Mouse (Mus musculus) stomach, embryonic 14.5 days (tissue): ENCODE data around the gene Notch2. TPM values are rescaled to one million over a fixed set of nuclear protein-coding genes. Genes with fewer than 3 reads are reported as not detected.
A peak's percentile ranks its signal among the peaks of the same experiment; 100 is the strongest.

Experiments
- ATAC-seq: fragments of 200-750 bp; cut with Nextera tagmentation; 2 replicates; pipeline ENCODE4 v1.8.0; 2017; ENCODE audit warnings: low read depth, moderate TSS enrichment; ENCODE audit not compliant: insufficient number of reproducible peaks, insufficient read depth, low FRiP score
- H3K27ac ChIP-seq: fragments of 300-500 bp; sonication (generic); 2 replicates; pipeline ENCODE4 v1.5.1; 2014; ENCODE audit warnings: mild to moderate bottlenecking, low read length, moderate library complexity, mixed read lengths
- H3K27me3 ChIP-seq: fragments of 300-500 bp; sonication (generic); 2 replicates; pipeline ENCODE4 v1.6.1; 2014; ENCODE audit warnings: low read length, control low read depth, mixed read lengths; ENCODE audit not compliant: control insufficient read depth, insufficient read depth
- H3K36me3 ChIP-seq: fragments of 300-500 bp; sonication (generic); 2 replicates; pipeline ENCODE4 v1.6.1; 2014; ENCODE audit warnings: mild to moderate bottlenecking, control low read depth, low read length, moderate library complexity, mixed read lengths; ENCODE audit not compliant: control insufficient read depth, insufficient read depth
- H3K4me1 ChIP-seq: fragments of 300-500 bp; sonication (generic); 2 replicates; pipeline ENCODE4 v1.6.1; 2014; ENCODE audit warnings: low read length, control low read depth, mixed read lengths; ENCODE audit not compliant: control insufficient read depth, insufficient read depth
- H3K4me2 ChIP-seq: fragments of 300-500 bp; sonication (generic); replicated peaks from 2 replicates; pipeline ENCODE4 v1.6.1; 2014; ENCODE audit warnings: low read depth, low read length, control low read depth
- H3K4me3 ChIP-seq: fragments of 300-500 bp; sonication (generic); 2 replicates; pipeline ENCODE4 v1.5.1; 2014; ENCODE audit warnings: low read depth, low read length, control low read depth
- H3K9ac ChIP-seq: fragments of 300-500 bp; sonication (generic); replicated peaks from 2 replicates; pipeline ENCODE4 v1.6.1; 2014; ENCODE audit warnings: low read depth, mild to moderate bottlenecking, control low read depth, low read length, moderate library complexity, mixed read lengths
- H3K9me3 ChIP-seq: fragments of 300-500 bp; sonication (generic); 2 replicates; pipeline ENCODE4 v1.6.1; 2016; ENCODE audit warnings: low read depth, low read length, control low read depth; ENCODE audit not compliant: control insufficient read depth
- WGBS: fragments of 180-500 bp; shearing (Covaris S2); extraction: QIAGEN DNeasy Blood & Tissue Kit; methylation state at CpG from one replicate; pipeline ENCODE4 v1.1.7; 2014; 5-methylcytosine and 5-hydroxymethylcytosine counted together
- polyA plus RNA-seq: library from polyadenylated mRNA; unstranded; fragments of >200 nt; fragmentation: Nextera tagmentation; extraction: Ambion mirVana; gene quantifications from 2 replicates; pipeline ENCODE4 v1.2.1, GENCODE M21; 2014

Notch2 gene
- polyA plus RNA-seq, 1 experiment from 2014 or later, result 36.2 TPM

DNA sequence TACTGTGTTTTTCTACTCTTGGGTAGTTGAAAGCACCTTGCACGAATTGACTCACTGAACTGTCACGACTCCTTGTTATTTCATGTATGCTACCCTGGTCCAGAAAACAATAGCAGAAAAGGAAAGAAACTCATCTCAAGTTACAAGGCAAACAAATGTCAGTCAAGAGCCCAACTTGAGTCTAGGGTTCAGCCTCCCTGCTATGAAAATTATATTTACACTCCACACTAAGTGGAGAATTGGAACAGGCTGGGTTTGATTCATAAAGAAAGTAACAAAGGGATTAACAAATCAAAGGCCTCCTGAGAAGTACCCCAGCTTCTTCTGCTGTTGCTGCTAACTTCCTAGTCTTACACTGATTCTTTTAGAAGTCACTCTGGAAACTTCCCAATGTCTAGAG lies 40.0 kb upstream of the Notch2 start:
- H3K27ac ChIP-seq, result no peak overlapping the region; the same call in 1 of the 2 replicates

DNA sequence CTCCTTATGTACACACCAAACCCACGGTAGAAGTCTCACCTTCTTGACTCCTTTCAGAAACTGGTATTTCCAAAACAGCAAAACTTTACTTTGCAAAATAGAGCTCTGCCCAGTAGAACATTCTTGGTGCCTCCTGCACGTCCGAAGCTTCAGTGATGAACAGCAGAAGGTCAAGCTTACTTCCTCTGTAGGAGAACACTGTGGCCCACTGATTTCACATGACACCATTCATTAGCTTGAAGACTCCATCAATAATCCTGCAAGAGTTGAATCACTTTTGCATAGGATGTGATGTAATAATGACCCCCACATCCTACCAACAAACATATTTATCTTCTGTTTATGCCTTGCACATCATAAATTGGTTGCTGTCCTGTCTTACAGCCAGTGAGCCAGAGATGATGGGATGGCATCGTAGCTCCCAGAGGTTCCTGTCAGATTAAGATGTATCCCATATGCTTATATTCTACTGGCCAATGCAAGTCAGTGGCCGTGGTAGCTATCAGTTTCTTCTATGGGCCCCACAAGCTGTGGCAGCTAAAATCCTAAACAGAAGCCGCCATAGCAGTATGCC lies 39.0 kb upstream of the Notch2 start:
- Histone ChIP-seq H3K4me1 (peaks cover 16% of the 10 kb centered on the region), H3K4me3 (no peak overlapping the region), H3K4me2 (no peak overlapping the region), H3K9me3 (no peaks in the 10 kb centered on the region; the same call in 1 of the 2 replicates), H3K27me3 (no peaks in the 10 kb centered on the region), H3K36me3 (no peaks in the 10 kb centered on the region), H3K9ac (no peak overlapping the region), H3K27ac (no peak overlapping the region)
- WGBS, result 59% methylated on average over 6 of the region's 6 CpGs
- no peak for ATAC-seq

More for the DNA sequence above, 40.0 kb upstream of the Notch2 start:
- no peak; the same call in 1 of the 2 replicates for ATAC-seq
- Histone ChIP-seq H3K4me3 (no peak overlapping the region), H3K9ac (no peak overlapping the region), H3K9me3 (no peaks in the 10 kb centered on the region; the same call in 1 of the 2 replicates), H3K27me3 (no peaks in the 10 kb centered on the region), H3K4me1 (peaks cover 16% of the 10 kb centered on the region), H3K36me3 (no peaks in the 10 kb centered on the region), H3K4me2 (no peak overlapping the region)
- WGBS, result 40% methylated on average over 2 of the region's 2 CpGs

DNA sequence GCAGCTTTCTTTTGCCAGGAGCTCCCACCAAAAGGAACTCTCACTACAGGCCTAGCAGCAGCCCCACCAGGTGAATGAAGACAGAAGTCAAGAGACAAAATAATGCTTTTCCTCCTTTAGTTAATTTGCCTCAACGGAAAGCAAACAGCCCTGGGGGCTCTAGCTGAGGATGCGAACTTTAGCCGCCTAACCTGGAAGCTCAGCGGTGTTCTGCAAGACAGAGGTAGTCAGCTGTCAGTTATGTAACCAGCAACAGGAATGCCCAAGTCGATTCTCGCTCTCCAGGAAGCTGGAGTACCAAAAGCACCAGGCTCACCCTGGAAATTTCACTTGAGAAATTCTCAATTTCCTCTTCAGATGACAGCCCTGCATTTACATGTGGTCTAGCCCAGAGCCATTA lies 36.6 kb upstream of the Notch2 start:
- H3K4me2 ChIP-seq, result no peak overlapping the region
- no peak overlapping the region for H3K27ac ChIP-seq
- no peak overlapping the region for H3K9ac ChIP-seq
- no peaks in the 10 kb centered on the region; the same call in 1 of the 2 replicates for H3K9me3 ChIP-seq
- no peak for ATAC-seq
- H3K36me3 ChIP-seq, result no peaks in the 10 kb centered on the region
- no peaks in the 10 kb centered on the region for H3K27me3 ChIP-seq
- H3K4me1 ChIP-seq, result peaks cover 9% of the 10 kb centered on the region
- WGBS, result 66% methylated on average over 6 of the region's 6 CpGs
- no peak overlapping the region for H3K4me3 ChIP-seq

DNA sequence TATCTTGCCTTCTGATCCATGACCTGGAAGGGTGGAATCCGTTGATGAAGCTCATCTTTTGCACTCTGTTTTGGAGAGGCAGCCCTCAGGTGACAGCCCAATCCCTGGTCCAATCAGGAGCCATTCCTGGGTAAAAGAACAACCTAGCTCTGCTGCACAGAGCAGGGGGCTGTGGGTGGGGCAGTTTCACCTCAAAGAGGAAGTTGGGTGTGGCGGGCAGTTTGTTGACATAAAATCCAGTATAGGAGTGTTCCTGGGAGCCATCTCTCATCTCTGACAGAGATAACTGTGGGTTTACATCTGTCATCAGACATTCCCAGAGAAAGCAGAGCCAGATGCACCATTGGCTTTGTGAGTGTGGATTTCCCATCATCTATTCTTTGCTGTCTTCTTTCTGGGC lies 34.6 kb upstream of the Notch2 start:
- ATAC-seq, result no peak
- 75% methylated on average over 2 of the region's 2 CpGs for WGBS

DNA sequence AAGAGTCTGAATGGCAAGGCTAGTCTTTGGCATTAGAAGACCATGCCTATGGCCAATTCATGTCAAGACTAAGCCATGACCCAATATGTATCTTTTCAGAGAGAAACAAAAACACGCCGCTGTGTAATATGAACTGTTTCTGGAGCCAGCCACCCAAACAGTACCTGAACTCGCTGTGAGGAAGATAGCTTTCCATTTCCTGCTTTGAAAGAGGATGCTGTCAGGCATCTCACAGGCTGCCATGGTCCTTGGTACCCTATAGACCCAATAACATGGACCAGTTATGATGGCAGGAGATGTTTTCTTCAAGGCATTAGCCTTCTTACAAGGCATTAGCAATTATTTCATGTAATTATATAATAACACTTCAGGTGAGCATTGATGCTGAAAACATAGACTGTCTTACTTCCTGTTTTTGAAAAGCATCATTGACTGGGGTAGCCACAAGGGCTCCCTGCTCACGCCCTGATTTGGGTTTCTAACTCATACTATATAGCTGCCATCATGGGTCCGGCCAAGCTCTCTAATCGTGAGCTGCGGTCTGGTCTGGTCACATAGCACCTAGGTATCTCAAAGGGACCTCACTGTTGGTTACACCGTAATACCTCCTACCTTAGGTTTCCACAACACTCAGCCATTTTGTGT lies 32.5 kb upstream of the Notch2 start:
- H3K9ac ChIP-seq, result no peak overlapping the region
- no peaks in the 10 kb centered on the region for H3K27me3 ChIP-seq
- no peaks in the 10 kb centered on the region for H3K36me3 ChIP-seq
- H3K4me2 ChIP-seq, result no peak overlapping the region
- no peak overlapping the region for H3K27ac ChIP-seq
- ATAC-seq, result no peak
- WGBS, result 91% methylated on average over 8 of the region's 8 CpGs
- H3K4me3 ChIP-seq, result no peak overlapping the region
- H3K9me3 ChIP-seq, result no peaks in the 10 kb centered on the region
- H3K4me1 ChIP-seq, result no peaks in the 10 kb centered on the region

More for the DNA sequence above, 34.6 kb upstream of the Notch2 start:
- no peak overlapping the region for H3K27ac ChIP-seq
- H3K9me3 ChIP-seq, result no peaks in the 10 kb centered on the region; the same call in 1 of the 2 replicates
- no peak overlapping the region for H3K9ac ChIP-seq
- no peaks in the 10 kb centered on the region for H3K36me3 ChIP-seq
- no peak overlapping the region for H3K4me2 ChIP-seq
- no peaks in the 10 kb centered on the region for H3K4me1 ChIP-seq
- no peaks in the 10 kb centered on the region for H3K27me3 ChIP-seq
- H3K4me3 ChIP-seq, result no peak overlapping the region

DNA sequence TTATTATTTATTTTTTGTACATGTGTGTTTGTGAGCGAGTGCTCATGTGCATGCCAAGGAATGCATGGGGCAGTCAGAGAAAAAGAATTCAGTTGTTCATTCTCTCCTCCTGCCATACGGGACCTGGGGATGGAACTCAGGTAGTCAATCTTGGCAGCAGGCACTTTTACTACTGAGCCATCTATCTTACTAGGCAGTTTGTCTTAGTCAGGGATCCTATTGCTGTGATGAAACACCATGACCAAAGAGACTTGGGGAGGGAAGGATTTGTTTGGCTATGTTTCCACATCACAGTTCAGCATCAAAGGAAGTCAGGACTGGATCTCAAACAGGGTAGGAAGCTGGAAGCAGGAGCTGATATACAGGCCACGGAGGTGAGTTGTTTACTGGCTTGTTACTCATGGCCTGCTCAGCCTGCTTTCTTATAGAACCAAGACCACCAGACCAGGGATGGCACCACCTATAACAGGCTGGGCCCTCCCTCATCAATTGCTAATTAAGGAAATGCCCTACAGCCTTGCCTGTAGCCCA lies 31.9 kb upstream of the Notch2 start:
- no peak for ATAC-seq
- no peak overlapping the region for H3K4me3 ChIP-seq
- no peak overlapping the region for H3K27ac ChIP-seq
- H3K4me2 ChIP-seq, result no peak overlapping the region
- no peak overlapping the region for H3K9ac ChIP-seq
- H3K4me1 ChIP-seq, result no peaks in the 10 kb centered on the region
- 54% methylated on average over 3 of the region's 3 CpGs for WGBS
- no peaks in the 10 kb centered on the region for H3K9me3 ChIP-seq
- no peaks in the 10 kb centered on the region for H3K27me3 ChIP-seq
- H3K36me3 ChIP-seq, result no peaks in the 10 kb centered on the region

DNA sequence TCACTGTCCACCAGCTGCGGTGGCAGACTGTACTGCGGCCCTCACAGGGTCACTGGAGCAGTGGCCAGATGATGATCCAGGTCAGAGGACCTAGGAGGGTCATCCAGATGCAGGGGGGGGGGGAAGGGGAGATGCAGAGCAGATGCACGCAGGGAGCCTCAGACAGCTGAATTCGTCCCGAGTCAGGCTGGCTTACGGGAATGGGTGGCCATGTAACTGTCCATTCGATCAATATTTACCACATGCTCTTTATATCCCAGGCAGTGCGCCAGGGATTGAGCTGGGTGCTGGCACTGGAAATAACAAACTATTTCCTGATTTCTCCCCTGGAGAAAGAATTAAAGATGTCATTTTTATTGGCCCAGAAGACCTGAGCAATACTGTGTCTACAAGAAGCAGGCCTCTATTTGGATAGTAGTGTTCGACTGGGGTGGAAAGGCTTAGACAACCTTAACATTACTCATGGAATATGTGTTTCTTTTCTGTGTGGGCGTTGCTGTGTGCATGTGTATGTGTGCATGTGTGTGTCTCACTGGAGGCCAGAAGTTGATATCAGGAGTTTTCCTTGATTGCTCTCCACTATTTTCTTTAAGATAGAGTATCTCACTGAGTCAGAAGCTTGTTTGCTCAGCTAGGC lies 28.3 kb upstream of the Notch2 start:
- no peaks in the 10 kb centered on the region for H3K36me3 ChIP-seq
- no peaks in the 10 kb centered on the region for H3K27me3 ChIP-seq
- peaks cover 4% of the 10 kb centered on the region; the same call in 1 of the 2 replicates for H3K4me1 ChIP-seq
- no peaks in the 10 kb centered on the region for H3K9me3 ChIP-seq
- no peak overlapping the region for H3K9ac ChIP-seq
- H3K4me2 ChIP-seq, result no peak overlapping the region
- 0 out of 2 replicates have a peak, but pooled peaks have one; percentile 28 for ATAC-seq
- WGBS, result 61% methylated on average over 10 of the region's 10 CpGs
- H3K27ac ChIP-seq, result 0 out of 2 replicates have a peak overlapping the region, but pooled peaks have one; percentile 21
- H3K4me3 ChIP-seq, result no peak overlapping the region

DNA sequence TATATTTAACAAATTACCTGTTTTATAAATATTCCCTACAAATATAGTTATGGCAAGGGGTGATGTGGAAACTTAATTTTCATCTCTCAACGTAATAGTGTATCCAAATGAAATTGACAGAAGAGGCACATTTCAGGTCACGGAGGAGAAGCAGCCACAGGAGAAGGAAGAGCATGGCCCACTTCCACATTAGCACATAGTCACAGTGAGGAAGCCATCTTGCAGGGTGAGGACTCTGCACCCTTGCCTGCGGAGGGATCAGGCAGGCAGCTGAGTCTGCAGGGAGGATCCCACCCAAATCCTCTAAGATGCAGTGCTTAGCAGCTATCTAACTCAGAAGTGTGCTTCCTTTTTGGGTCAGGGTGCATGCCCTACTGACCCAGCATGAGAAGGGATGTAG lies 27.6 kb upstream of the Notch2 start:
- no peak overlapping the region for H3K27ac ChIP-seq
- no peaks in the 10 kb centered on the region for H3K9me3 ChIP-seq
- no peak overlapping the region for H3K4me3 ChIP-seq
- WGBS, result 88% methylated on average over 3 of the region's 3 CpGs
- no peaks in the 10 kb centered on the region for H3K36me3 ChIP-seq
- H3K9ac ChIP-seq, result no peak overlapping the region
- no peak overlapping the region for H3K4me2 ChIP-seq
- no peaks in the 10 kb centered on the region for H3K27me3 ChIP-seq
- ATAC-seq, result no peak
- H3K4me1 ChIP-seq, result peaks cover 4% of the 10 kb centered on the region; the same call in 1 of the 2 replicates
